Mouse (Mus musculus) mature B cell (primary cell): ENCODE data around the gene Fads6.

Experiments used
- in situ Hi-C: fragments of 300-500 bp; cut with MboI; formaldehyde crosslinking; loops from 2 replicates; pipeline ENCODE4 v1.14.3; 2019

Fads6 gene

DNA sequence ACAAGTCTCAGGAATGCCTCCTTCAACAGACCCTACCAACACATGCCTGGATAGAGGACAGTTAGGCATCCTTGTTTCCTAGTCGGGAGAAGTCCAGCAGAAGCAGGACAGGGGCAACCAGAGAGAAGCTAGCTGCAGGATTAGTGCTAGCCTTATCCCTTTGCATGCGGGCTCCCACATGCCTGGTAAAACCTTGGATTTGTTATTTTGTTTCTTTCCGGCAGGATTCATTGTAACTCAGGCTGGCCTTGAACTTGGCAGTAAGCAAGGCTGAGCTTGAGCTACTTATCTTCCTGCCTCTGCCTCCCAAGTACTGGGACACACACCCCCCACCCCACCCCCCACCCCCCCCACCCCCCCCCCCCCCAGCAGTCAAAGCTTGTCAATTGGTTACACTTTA lies 46.2 kb downstream of the Fads6 start:
- in situ Hi-C loops: no loop called here

DNA sequence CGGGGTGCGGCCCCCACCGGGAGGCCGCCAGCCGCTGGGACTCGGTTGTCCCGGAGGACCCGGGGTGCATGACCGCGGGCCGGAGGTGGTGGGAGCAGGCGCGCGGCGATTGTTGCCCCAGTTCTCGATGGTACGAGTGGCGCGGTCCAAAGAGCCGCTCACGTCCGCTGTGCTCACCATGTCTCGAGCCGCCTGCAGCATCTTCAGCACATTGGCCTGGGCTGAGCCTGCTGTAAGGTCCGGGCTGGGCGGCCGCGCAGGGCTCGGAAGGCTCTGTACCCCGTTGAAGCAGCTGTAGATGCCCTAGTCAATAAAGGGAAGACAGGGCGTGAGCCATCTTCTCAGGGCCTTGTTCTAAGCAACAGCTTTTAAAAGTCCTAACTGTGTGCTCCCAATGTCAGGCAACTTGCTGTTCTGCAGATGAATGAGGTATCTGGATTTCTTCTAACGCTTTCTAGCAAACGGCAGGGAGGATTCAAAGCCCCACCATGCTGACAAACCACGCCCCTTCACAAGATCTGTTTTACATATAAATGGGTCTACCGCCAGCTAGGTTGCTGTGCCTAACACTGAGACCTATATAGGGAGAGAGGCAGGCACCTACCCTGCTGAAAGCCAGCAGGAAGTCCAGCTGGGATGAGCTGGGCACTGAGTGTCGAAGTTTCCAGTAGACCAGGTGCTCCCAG lies 46.9 kb downstream of the Fads6 start:
- in situ Hi-C loops: no loop called here

DNA sequence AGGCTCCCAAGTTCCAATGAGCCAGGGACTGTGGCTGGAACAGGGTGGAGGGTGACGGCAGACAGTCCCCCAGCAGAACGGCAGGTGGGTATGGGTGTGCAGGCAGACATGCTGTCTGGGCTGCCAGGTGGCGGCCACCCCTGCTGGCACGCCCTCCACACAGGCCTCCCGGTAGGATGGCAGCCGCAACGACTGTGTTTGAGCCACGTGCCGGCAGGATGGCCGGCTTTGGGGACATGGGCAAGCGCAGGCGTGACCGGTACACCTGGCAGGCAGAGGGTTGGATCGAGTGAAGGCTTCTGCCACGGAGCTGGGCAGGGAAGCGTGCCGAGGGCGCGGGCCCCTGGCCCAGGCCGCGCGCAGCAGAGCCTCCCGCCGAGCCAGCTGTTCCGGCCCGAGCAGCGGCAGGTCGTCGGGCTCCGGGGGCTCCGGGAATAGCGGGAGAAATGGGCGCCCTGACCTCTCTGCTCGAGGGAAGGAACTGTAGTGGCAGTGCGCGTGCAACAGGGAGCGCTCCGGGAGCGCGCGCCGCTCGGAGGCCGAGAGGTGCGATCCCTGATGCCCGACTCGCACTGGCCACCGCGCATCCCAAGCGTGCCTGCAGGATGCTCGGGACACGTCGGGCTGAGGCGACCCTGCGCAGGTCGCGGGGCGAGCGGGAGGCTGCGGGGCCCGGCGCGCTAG lies 47.6 kb downstream of the Fads6 start:
- in situ Hi-C loops: no loop called here

DNA sequence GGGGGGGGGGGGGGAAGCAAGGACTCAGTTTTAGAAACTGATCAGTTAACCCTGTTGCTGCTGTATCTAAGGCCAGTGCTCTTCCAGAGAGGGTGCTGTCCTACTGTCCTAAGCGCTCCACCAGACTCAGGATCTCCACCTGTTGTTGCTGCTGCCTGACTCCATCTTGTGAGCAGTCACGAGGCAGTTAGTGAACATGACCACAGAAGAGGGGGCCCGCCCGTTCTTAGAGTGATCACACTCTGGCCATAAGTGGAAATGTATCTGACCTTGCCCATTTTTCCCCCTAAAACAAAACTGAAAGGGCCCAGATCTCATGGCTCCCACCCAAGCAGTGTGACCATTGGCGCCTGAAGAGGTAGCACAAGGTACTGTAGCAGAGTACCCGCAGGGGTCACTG lies 49.5 kb downstream of the Fads6 start:
- in situ Hi-C loops: no loop called here

DNA sequence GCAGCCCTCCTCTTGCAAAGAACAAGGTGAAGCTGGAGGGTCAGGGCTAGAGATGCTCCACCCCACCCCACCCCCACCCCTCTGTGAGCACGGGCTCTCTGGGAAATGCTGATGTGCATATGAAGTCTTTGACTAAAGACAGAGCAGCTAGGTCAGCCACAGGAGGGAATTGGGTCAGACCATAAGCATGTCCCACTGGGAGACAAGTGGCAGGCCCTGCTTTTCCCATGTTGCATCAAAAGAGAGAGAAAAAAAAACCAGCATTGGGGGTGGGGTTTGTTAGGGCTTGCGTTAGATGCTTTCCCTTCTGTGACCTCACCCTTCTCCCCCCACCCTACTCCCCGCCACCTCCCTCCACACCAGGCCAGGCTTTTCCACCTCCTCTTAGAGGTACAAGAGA lies 50.2 kb downstream of the Fads6 start:
- in situ Hi-C loops: no loop called here

DNA sequence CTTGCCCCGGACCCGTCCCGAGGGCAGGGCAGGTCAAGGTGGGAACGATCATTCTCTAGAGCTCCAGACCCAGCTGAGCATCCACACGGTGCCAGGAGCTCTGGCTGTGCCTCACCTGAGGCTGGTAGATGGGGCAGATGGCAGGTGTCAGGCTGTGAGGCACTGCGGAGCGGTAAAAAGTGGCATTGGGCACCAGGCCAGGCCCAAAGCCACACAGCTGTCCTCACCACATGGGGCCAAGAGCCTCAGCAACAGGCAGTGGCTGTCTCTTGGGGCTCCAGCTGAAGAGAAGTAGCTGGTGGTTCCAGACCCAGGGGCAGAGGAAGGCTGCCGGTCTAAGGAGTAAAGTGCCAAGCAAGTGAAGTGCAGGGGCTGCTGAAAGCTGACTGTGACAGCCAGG lies 51.1 kb downstream of the Fads6 start:
- in situ Hi-C loops: no loop called here

DNA sequence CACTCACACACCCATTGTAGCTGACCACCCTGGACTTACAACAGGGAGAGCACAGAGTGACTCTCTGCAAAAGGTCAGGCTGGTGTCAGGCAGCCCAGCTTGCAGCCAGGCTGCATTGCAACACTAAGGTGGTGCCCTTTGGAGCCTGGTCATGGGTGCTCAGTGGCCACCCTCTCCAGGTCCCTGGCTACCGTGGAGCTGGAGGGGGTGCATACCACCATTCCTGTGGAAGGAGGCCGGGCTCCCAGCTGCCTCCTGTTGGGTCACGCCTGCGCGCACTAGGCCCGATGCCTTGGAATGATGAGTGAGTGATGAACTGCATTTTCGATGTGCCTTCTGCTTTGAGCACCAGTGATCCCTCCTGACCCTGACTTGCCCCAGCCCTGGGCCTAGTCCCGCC lies 52.6 kb downstream of the Fads6 start:
- in situ Hi-C loops: no loop called here

DNA sequence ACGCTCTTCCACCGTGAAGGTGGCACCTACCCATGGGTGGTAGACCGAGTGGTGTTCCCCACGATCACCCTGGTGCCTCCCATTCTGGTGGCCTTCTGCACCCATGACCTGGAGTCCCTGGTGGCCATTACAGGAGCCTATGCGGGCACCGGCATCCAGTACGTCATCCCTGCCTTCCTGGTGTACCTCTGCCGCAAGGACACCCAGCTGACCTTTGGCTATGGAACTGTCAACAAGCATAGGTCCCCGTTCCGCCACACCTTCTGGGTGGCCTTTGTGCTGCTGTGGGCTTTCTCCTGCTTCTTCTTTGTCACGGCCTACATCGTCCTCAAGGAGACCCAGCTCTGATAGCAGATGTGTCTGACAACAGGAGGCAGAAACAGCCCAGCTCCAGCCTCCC lies 53.7 kb downstream of the Fads6 start:
- in situ Hi-C loops: no loop called here

DNA sequence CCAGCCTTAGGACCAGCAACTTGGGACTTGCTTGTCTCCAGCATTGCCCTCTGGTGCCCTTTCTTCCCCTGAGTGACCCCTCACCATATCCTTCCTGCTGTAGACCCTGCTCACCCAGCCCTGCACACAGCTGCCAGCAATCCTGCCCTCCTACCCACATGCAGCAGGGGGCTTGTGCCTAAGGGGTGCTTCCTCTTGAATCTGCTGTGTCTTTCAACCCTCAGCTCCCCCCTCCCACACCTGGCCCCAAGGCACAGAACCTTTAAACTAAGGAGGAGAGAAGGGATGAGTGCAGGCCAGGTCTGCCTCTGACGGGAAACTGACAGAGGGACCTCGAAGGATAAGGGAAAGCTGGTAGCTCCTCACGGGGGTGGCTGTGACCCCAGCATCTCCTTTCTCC lies 54.7 kb downstream of the Fads6 start:
- in situ Hi-C loops: no loop called here

DNA sequence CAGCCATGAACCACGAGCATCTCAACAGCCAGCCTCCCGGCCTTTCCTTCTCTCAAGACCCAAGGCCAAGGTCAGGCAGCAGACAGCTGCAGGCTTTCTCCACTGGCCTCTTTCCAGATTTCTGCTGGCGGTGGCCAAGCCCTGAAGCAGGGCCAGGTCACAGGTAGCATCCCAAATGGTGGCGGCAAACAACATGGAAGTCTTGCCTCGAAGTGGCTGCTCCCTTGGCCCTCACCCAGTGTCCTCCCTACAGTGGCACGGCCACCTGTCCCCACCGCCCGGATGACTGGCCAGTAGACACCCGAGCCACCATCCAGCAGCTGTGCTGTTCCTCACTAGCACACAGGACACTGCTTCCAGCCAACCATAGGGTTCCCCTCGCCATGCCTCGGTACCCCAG lies 56.1 kb downstream of the Fads6 start:
- in situ Hi-C loops: no loop called here

DNA sequence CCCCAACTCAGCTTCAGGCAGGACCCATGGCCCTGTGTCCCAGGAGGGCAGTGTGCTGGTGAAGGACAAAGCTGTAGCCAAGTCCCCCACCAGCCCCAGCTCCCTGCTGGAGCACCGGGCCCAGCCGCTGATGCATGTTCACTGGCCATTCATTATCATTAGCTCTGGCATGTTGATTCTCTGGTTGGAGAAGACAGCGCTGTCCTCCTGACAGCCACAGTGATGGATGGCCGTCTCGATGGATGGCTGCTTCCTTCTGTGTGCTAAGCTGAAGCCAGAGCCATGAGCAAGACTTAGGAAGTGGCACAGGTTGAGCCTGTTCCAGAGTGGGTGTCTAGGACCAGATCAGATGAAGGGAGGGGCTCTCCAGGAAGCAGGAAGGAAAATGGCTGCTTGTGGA lies 60.9 kb downstream of the Fads6 start:
- in situ Hi-C loops: no loop called here

DNA sequence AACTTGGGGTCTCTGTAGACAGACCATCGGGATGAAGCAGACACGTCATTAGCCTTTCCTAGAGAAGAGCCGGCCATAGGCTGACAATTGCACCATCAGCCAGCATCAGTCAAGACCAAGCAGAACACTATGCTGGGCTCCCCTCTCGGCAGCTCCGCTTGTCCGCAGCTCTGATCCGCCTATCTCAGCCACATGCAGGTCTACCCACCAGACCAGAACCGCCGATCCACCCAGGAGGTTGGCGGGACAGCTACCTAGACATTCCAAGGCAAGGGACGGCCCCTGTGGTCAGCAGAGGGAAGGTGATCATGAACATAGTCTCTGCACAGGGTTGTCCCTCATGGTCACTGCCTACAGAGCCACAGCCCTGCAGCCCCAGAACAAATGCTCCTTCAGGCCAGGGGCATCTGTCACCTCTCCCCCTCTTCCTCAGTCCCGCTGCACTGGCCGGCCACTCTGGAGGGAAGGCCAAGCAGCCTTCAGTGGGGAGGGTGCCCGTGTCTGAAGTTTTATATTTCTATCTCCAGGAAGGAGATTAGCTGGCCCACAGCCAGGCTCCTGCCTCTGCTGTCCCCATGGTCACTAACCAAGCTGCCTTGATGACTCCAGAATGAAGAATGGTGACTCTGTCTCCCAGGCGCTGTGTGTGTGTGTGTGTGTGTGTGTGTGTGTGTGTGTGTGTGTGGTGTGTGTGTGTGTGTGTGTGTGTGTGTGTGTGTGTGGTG lies 63.0 kb downstream of the Fads6 start:
- in situ Hi-C loops: no loop called here

DNA sequence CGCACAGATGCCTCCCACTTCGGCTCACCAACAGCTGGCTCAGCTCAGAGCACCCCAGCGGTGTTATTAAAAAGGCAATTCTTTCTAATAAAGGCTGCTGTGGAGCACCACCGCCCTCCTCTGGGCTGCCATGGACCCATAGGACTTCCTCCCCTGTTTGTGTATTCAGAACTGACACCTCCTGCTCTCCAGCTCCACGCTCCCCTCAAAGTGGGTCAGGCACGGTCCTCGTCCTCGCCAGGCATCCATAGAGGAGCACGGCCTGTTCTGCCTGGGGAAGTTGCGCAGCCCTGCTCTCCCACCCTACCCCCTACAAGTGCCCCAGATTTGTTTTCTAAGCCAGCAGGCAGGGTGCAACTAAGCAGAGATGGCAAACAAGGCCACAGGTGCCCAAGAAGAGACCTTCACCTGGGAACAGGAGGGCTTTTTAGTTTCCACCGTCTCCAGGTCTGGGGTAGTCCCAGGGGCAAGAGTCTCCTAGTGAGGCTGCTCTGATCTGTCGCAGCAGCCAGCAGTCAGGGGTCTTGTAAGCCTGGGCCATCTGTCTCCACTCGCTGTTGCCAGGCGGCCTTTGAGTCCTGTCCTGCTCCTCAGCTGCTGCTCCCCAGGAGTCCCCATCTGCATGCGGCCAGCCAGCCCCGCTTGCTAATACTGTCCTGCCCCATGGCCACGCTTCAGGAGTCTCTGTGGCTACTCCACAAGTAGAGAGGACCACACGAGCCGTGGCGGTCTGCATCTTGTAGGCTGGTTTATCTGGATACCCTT lies 63.8 kb downstream of the Fads6 start:
- in situ Hi-C loops: no loop called here

DNA sequence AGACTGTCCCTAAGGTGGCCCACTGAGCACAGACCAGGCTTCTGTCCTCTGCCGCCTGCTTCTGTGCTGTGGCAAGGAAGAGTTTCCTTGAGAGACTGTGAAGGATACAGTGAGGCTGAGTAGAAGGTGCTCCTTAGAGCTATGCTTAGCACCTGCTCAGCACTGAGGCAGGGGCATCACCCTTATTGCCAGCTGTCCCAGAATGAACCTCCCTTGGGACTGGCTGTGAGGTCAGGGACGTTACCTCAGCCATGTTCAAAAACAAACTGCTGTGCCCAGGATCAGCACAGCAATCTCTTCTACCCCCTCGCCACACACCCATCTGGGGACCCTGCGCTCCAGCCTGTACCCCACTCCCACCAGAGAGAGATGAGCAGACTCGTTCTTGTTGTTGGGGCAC lies 64.6 kb downstream of the Fads6 start:
- in situ Hi-C loops: no loop called here

DNA sequence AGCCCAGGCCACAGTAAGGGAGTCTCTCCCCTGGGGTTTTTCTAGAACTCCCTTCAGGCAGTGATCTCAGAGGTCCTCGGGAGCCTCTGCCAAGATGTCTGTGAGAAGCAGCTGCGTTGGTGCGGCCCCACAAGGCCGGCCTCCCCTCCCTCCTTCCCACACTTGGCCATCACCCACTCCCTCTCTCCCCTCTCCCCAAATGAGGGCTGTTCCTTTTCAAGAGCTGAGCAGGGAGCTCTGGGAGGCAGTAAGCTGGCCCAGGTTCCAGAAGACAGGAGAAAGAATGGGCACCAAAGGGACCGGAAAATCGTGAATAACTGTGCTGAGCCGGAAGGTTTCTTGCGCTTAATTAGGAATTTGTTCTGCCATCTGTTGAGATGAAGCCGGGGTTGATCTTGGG lies 65.5 kb downstream of the Fads6 start:
- in situ Hi-C loops: no loop called here

DNA sequence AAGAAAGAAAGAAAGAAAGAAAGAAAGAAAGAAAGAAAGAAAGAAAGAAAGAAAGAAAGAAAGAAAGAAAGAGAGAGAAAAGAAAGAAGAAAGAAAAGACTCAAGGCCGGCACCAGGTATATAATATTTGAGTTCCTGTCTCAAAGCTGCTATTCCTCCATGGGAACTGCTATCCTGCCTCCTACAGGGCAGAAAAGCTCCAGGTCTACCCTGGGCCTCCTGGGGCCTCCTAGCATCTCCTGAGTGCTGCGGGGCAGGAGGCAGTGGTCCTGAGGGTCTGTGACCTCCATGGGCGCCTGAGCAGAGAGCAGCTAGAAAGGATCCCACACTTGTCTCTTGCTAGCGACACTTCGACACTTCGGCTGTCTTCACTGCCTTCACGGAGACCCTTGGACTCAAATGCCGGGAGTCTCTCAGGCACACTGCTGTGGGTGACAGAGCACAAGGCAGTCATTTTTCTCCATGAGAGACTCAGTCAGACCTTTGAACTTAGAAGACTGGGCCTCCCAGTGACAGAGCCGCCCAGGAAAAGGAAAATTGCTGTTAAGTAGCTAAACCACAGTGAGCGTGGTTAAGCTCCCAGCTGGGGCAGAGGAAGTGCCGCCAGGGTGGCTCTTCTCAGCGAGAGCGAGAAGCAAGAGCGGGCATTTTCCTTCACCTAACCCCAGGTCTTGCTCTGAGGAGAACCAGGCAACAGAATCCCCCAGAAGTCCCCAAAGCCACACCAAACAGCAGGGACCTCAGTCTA lies 66.1 kb downstream of the Fads6 start:
- in situ Hi-C loops: no loop called here
